Mouse (Mus musculus) hindbrain, embryonic 11.5 days (tissue): ENCODE results near the gene Clip1. TPM values are rescaled to one million over a fixed set of nuclear protein-coding genes. Genes with fewer than 3 reads are reported as not detected.

Source experiments
- ATAC-seq: fragments of 200-750 bp; cut with Nextera tagmentation; 2 replicates; pipeline ENCODE4 v1.8.0; 2017; ENCODE audit warnings: mild to moderate bottlenecking, moderate TSS enrichment, moderate library complexity; ENCODE audit not compliant: low FRiP score
- DNase-seq: peaks from one replicate; pipeline ENCODE4 v3.0.0-alpha.2; 2015; ENCODE audit warnings: low spot score
- H3K27ac ChIP-seq: fragments of 300-500 bp; sonication (generic); 2 replicates; pipeline ENCODE4 v1.5.1; 2014; ENCODE audit warnings: mild to moderate bottlenecking, low read depth, low read length
- H3K27me3 ChIP-seq: fragments of 300-500 bp; sonication (generic); 2 replicates; pipeline ENCODE4 v1.6.1; 2014; ENCODE audit warnings: mild to moderate bottlenecking, low read length, moderate library complexity, mixed read lengths; ENCODE audit not compliant: control insufficient read depth, insufficient read depth
- H3K36me3 ChIP-seq: fragments of 300-500 bp; sonication (generic); 2 replicates; pipeline ENCODE4 v1.6.1; 2014; ENCODE audit warnings: mild to moderate bottlenecking, low read length, moderate library complexity, mixed read lengths; ENCODE audit not compliant: control insufficient read depth, insufficient read depth
- H3K4me1 ChIP-seq: fragments of 300-500 bp; sonication (generic); replicated peaks from 2 replicates; pipeline ENCODE4 v1.6.1; 2014; ENCODE audit warnings: low read length, mixed read lengths; ENCODE audit not compliant: control insufficient read depth, insufficient read depth
- H3K4me2 ChIP-seq: fragments of 300-500 bp; sonication (generic); replicated peaks from 2 replicates; pipeline ENCODE4 v1.6.1; 2014; ENCODE audit warnings: mild to moderate bottlenecking, low read depth, low read length
- H3K4me3 ChIP-seq: fragments of 300-500 bp; sonication (generic); 2 replicates; pipeline ENCODE4 v1.5.1; 2014; ENCODE audit warnings: low read depth, low read length
- H3K9ac ChIP-seq: fragments of 300-500 bp; sonication (generic); 2 replicates; pipeline ENCODE4 v1.6.1; 2014; ENCODE audit warnings: low read depth, low read length
- H3K9me3 ChIP-seq: fragments of 300-500 bp; sonication (generic); 2 replicates; pipeline ENCODE4 v1.6.1; 2016; ENCODE audit warnings: low read length; ENCODE audit not compliant: control insufficient read depth
- WGBS: fragments of 180-500 bp; shearing (Covaris S2); extraction: QIAGEN DNeasy Blood & Tissue Kit; methylation state at CpG from one replicate; pipeline ENCODE4 v1.1.7; 2014; 5-methylcytosine and 5-hydroxymethylcytosine counted together
- polyA plus RNA-seq: library from polyadenylated mRNA; unstranded; fragments of >200 nt; fragmentation: Nextera tagmentation; extraction: Ambion mirVana; gene quantifications from 2 replicates; pipeline ENCODE4 v1.2.1, GENCODE M21; 2014

Gene Clip1
- polyA plus RNA-seq, 1 experiment from 2014 or later, result 51.2 TPM

GRCm38 (mm10) chr5:123641259-123641900, 43.0 kb downstream of the Clip1 start:
- H3K9ac ChIP-seq, result no peak overlapping the region
- H3K4me1 ChIP-seq, result no peaks in the 10 kb centered on the region
- no peaks in the 10 kb centered on the region for H3K36me3 ChIP-seq
- DNase-seq (no peak), ATAC-seq (no peak)
- no peak overlapping the region for H3K4me3 ChIP-seq
- no peaks in the 10 kb centered on the region for H3K9me3 ChIP-seq
- no peak overlapping the region for H3K4me2 ChIP-seq
- no peaks in the 10 kb centered on the region for H3K27me3 ChIP-seq
- no peak overlapping the region for H3K27ac ChIP-seq
- WGBS, result 90% methylated on average over 7 of the region's 7 CpGs

- ATAC-seq (no peak), DNase-seq (no peak)
- 90% methylated on average over 9 of the region's 9 CpGs for WGBS
- H3K9me3 ChIP-seq, result no peaks in the 10 kb centered on the region
- H3K9ac ChIP-seq, result no peak overlapping the region
- H3K4me2 ChIP-seq, result no peak overlapping the region
- no peaks in the 10 kb centered on the region for H3K27me3 ChIP-seq
- H3K4me3 ChIP-seq, result no peak overlapping the region
- H3K27ac ChIP-seq, result no peak overlapping the region
- H3K4me1 ChIP-seq, result no peaks in the 10 kb centered on the region
- no peaks in the 10 kb centered on the region for H3K36me3 ChIP-seq
Observed at GRCm38 (mm10) chr5:123640181-123640580, 44.2 kb downstream of the Clip1 start.

- Histone ChIP-seq H3K27me3 (no peaks in the 10 kb centered on the region), H3K4me2 (no peak overlapping the region), H3K36me3 (no peaks in the 10 kb centered on the region), H3K4me3 (no peak overlapping the region), H3K9ac (no peak overlapping the region), H3K27ac (no peak overlapping the region), H3K9me3 (no peaks in the 10 kb centered on the region), H3K4me1 (no peaks in the 10 kb centered on the region)
- ATAC-seq (no peak), DNase-seq (no peak)
- WGBS, result 95% methylated on average over 10 of the region's 10 CpGs
Observed at GRCm38 (mm10) chr5:123631210-123631609, 53.2 kb downstream of the Clip1 start.

- Histone ChIP-seq H3K27ac (no peak overlapping the region), H3K9ac (no peak overlapping the region), H3K9me3 (no peaks in the 10 kb centered on the region), H3K4me2 (no peak overlapping the region), H3K36me3 (0 out of 2 replicates have a peak, but pooled peaks cover 2% of the 10 kb centered on the region), H3K4me3 (no peak overlapping the region), H3K4me1 (no peaks in the 10 kb centered on the region), H3K27me3 (no peaks in the 10 kb centered on the region)
- 38% methylated on average over 8 of the region's 8 CpGs for WGBS
- DNase-seq, result peak; percentile 72
- ATAC-seq, result no peak
Observed at GRCm38 (mm10) chr5:123626631-123627030, 57.8 kb downstream of the Clip1 start.

GRCm38 (mm10) chr5:123622421-123622820, 62.0 kb downstream of the Clip1 start:
- 0 out of 2 replicates have a peak, but pooled peaks cover 4% of the 10 kb centered on the region for H3K36me3 ChIP-seq

GRCm38 (mm10) chr5:123618558-123618957, 65.9 kb downstream of the Clip1 start:
- no peaks in the 10 kb centered on the region for H3K4me1 ChIP-seq
- H3K27ac ChIP-seq, result no peak overlapping the region
- DNase-seq (peak; percentile 51), ATAC-seq (no peak)
- 69% methylated on average over 2 of the region's 2 CpGs for WGBS
- no peaks in the 10 kb centered on the region for H3K27me3 ChIP-seq
- H3K9ac ChIP-seq, result no peak overlapping the region
- no peak overlapping the region for H3K4me3 ChIP-seq
- no peak overlapping the region for H3K4me2 ChIP-seq
- H3K9me3 ChIP-seq, result no peaks in the 10 kb centered on the region
- H3K36me3 ChIP-seq, result peaks cover 13% of the 10 kb centered on the region; the same call in 1 of the 2 replicates

More at GRCm38 (mm10) chr5:123622421-123622820, 62.0 kb downstream of the Clip1 start:
- 51% methylated on average over 13 of the region's 13 CpGs for WGBS
- no peak for ATAC-seq
- H3K4me3 ChIP-seq, result no peak overlapping the region
- H3K9ac ChIP-seq, result no peak overlapping the region
- no peaks in the 10 kb centered on the region for H3K9me3 ChIP-seq
- no peak overlapping the region for H3K4me2 ChIP-seq
- no peaks in the 10 kb centered on the region for H3K4me1 ChIP-seq
- no peaks in the 10 kb centered on the region for H3K27me3 ChIP-seq
- DNase-seq, result peak; percentile 59
- H3K27ac ChIP-seq, result no peak overlapping the region

GRCm38 (mm10) chr5:123614246-123614645, 70.2 kb downstream of the Clip1 start:
- peaks cover 13% of the 10 kb centered on the region; the same call in 1 of the 2 replicates for H3K36me3 ChIP-seq
- H3K27ac ChIP-seq, result no peak overlapping the region
- H3K9me3 ChIP-seq, result no peaks in the 10 kb centered on the region
- H3K4me1 ChIP-seq, result no peaks in the 10 kb centered on the region
- WGBS, result 96% methylated on average over 24 of the region's 24 CpGs
- H3K27me3 ChIP-seq, result no peaks in the 10 kb centered on the region
- H3K9ac ChIP-seq, result no peak overlapping the region
- no peak for ATAC-seq
- no peak overlapping the region for H3K4me2 ChIP-seq
- no peak for DNase-seq
- no peak overlapping the region for H3K4me3 ChIP-seq

GRCm38 (mm10) chr5:123609843-123610242, 74.6 kb downstream of the Clip1 start:
- Histone ChIP-seq H3K4me2 (no peak overlapping the region), H3K4me3 (no peak overlapping the region), H3K4me1 (no peaks in the 10 kb centered on the region), H3K27ac (no peak overlapping the region), H3K9me3 (no peaks in the 10 kb centered on the region), H3K27me3 (no peaks in the 10 kb centered on the region), H3K9ac (no peak overlapping the region), H3K36me3 (peaks cover 12% of the 10 kb centered on the region)
- 32% methylated on average over 4 of the region's 4 CpGs for WGBS
- DNase-seq (peak; percentile 86), ATAC-seq (no peak)

- no peak for DNase-seq
- H3K9me3 ChIP-seq, result no peaks in the 10 kb centered on the region
- H3K4me3 ChIP-seq, result no peak overlapping the region
- H3K9ac ChIP-seq, result no peak overlapping the region
- no peak overlapping the region for H3K27ac ChIP-seq
- no peak for ATAC-seq
- peaks cover 8% of the 10 kb centered on the region for H3K36me3 ChIP-seq
- WGBS, result 96% methylated on average over 7 of the region's 7 CpGs
- H3K4me2 ChIP-seq, result no peak overlapping the region
- no peaks in the 10 kb centered on the region for H3K4me1 ChIP-seq
- H3K27me3 ChIP-seq, result no peaks in the 10 kb centered on the region
Observed at GRCm38 (mm10) chr5:123609416-123609815, 75.0 kb downstream of the Clip1 start.
